ENCODE assay signal across 10 mouse cellular contexts in genomic region chr3:107039306-107039705, GRCm38 (mm10). TPM values are rescaled to one million over a fixed set of nuclear protein-coding genes. Genes with fewer than 3 reads are reported as not detected.
DNase-seq lines count a peak whose midpoint lies in the region; ATAC-seq and TF ChIP-seq lines count a peak whose summit lies in the region.
"Had no signal": no experiment of that assay in that cellular context is flagged by ENCODE, and none has a peak within 500 bp of the region (broad histone marks: within the 10 kb centered on the region; RNA-seq: fewer than 3 reads in every experiment).

No protein-coding gene starts in this region.

- no peak for ATAC-seq in hindbrain, embryonic 16.5 days
- ATAC-seq in neural tube, embryonic 14.5 days (ENCODE audit: low read depth), result no peak
- no peak for ATAC-seq in kidney, embryonic 15.5 days (replicated peaks; ENCODE audit: low FRiP score)

- intact Hi-C loops in gastrocnemius, adult 2 months (cut with DNase I), result no loop called here

- H3K27ac ChIP-seq in hindbrain, embryonic 16.5 days (ENCODE audit: low read depth, low read length), result no peak overlapping the region
- no peak overlapping the region for H3K27ac ChIP-seq in neural tube, embryonic 14.5 days (ENCODE audit: low read depth, low read length)
- no peak overlapping the region for H3K27ac ChIP-seq in kidney, embryonic 15.5 days
- no peak overlapping the region for H3K27ac ChIP-seq in gastrocnemius, adult 2 months
- H3K27ac ChIP-seq: heart, embryonic 13.5 days had no signal

- peak overlapping the region; percentile 83 for H3K4me2 ChIP-seq in hindbrain, embryonic 16.5 days (ENCODE audit: low read length)
- H3K4me2 ChIP-seq in neural tube, embryonic 14.5 days (ENCODE audit: low read depth, low read length), result peak overlapping the region; percentile 71
- H3K4me2 ChIP-seq in kidney, embryonic 15.5 days, result no peak overlapping the region

- H3K9ac ChIP-seq in hindbrain, embryonic 16.5 days (ENCODE audit: low read depth, low read length), result peak overlapping the region; percentile 59
- no peak overlapping the region for H3K9ac ChIP-seq in neural tube, embryonic 14.5 days (replicated peaks; ENCODE audit: low read depth, low read length)
- H3K9ac ChIP-seq in kidney, embryonic 15.5 days, result no peak overlapping the region
- H3K9ac ChIP-seq: heart, embryonic 13.5 days had no signal

- DNase-seq in CD4-positive helper T cell, adult 2 months (ENCODE audit: low read depth, low spot score), result peak; percentile 42
- DNase-seq in brain, adult 2 months (ENCODE audit: low read depth, low spot score), result peak; percentile 45
- no peak for DNase-seq in urinary bladder, adult 18-20 months (ENCODE audit: low spot score in 2 of 2)
- no peak for DNase-seq in gastrocnemius, adult 2 months
- DNase-seq: kidney, adult 9 months had no signal

- peak overlapping the region; percentile 86 for H3K4me3 ChIP-seq in hindbrain, embryonic 16.5 days (ENCODE audit: low read length)
- peak overlapping the region; percentile 17 for H3K4me3 ChIP-seq in neural tube, embryonic 14.5 days (ENCODE audit: low read depth, low read length)
- no peak overlapping the region for H3K4me3 ChIP-seq in kidney, embryonic 15.5 days (replicated peaks)
- no peak overlapping the region for H3K4me3 ChIP-seq in gastrocnemius, adult 2 months
- H3K4me3 ChIP-seq: erythroblast, embryonic 14.5 days; heart, embryonic 13.5 days had no signal

- peaks cover 2% of the 10 kb centered on the region; the same call in 1 of the 2 replicates for H3K36me3 ChIP-seq in hindbrain, embryonic 16.5 days (ENCODE audit: control insufficient read depth, insufficient read depth, low read length)
- H3K36me3 ChIP-seq in neural tube, embryonic 14.5 days (ENCODE audit: control insufficient read depth, insufficient read depth, low read length), result no peaks in the 10 kb centered on the region
- H3K36me3 ChIP-seq in kidney, embryonic 15.5 days, result no peaks in the 10 kb centered on the region
- H3K36me3 ChIP-seq: heart, embryonic 13.5 days had no signal

- no peaks in the 10 kb centered on the region for H3K27me3 ChIP-seq in hindbrain, embryonic 16.5 days (replicated peaks; ENCODE audit: control insufficient read depth, insufficient read depth, low read length)
- H3K27me3 ChIP-seq in neural tube, embryonic 14.5 days (ENCODE audit: control insufficient read depth, insufficient read depth, low read length), result no peaks in the 10 kb centered on the region
- H3K27me3 ChIP-seq in kidney, embryonic 15.5 days, result peaks cover 20% of the 10 kb centered on the region; the same call in 1 of the 2 replicates

- no peak for TF ChIP-seq CTCF in gastrocnemius, adult 2 months (IDR thresholded peaks at IDR 0.05)

- H3K9me3 ChIP-seq in hindbrain, embryonic 16.5 days (ENCODE audit: control insufficient read depth, low read length), result no peaks in the 10 kb centered on the region
- H3K9me3 ChIP-seq in neural tube, embryonic 14.5 days (ENCODE audit: control insufficient read depth, low read length), result no peaks in the 10 kb centered on the region
- no peaks in the 10 kb centered on the region for H3K9me3 ChIP-seq in kidney, embryonic 15.5 days (replicated peaks)
- H3K9me3 ChIP-seq: heart, embryonic 13.5 days had no signal

- peaks cover 23% of the 10 kb centered on the region for H3K4me1 ChIP-seq in hindbrain, embryonic 16.5 days (ENCODE audit: control insufficient read depth, insufficient read depth, low read depth, low read length)
- H3K4me1 ChIP-seq in neural tube, embryonic 14.5 days (ENCODE audit: control insufficient read depth, insufficient read depth, low read length), result peaks cover 16% of the 10 kb centered on the region
- peaks cover 20% of the 10 kb centered on the region for H3K4me1 ChIP-seq in kidney, embryonic 15.5 days

RNA-seq across cellular contexts. Expression of gene Kcna3, which starts 3.3 kb away (rescaled TPM):
- 10.3 and 11.3 TPM in 2 replicates for polyA plus RNA-seq in hindbrain, embryonic 16.5 days (2015; fragmentation: Nextera tagmentation; extraction: Ambion mirVana)
- 7.2 and 10.3 TPM in 2 replicates for polyA plus RNA-seq in neural tube, embryonic 14.5 days (2014; fragmentation: Nextera tagmentation; extraction: Ambion mirVana)
- 1.1 and 1.4 TPM in 2 replicates for polyA plus RNA-seq in kidney, embryonic 15.5 days (2015; fragmentation: Nextera tagmentation; extraction: Ambion mirVana)
- total RNA-seq in gastrocnemius, adult 2 months (2021), result not detected
- polyA plus RNA-seq: erythroblast, embryonic 14.5 days had no signal

Comparison
In these comparisons a context has a peak if more than half of its experiments do, and no peak if none do; other contexts are left out.
1. DNase-seq: peak in CD4-positive helper T cell, adult 2 months (single experiment) and brain, adult 2 months (single experiment); none in urinary bladder, adult 18-20 months (0 of 2) and gastrocnemius, adult 2 months (single experiment).
2. H3K4me3 ChIP-seq: peak in hindbrain, embryonic 16.5 days (single experiment) and neural tube, embryonic 14.5 days (single experiment); none in kidney, embryonic 15.5 days (single experiment) and gastrocnemius, adult 2 months (single experiment).